Mouse (Mus musculus) layer of hippocampus, postnatal 14 days (tissue): ENCODE data around the gene Gm45521. TPM values are rescaled to one million over a fixed set of nuclear protein-coding genes. Genes with fewer than 3 reads are reported as not detected.
A peak's percentile ranks its signal among the peaks of the same experiment; 100 is the strongest.

Source experiments
- DNase-seq, 2 experiments: peaks; one replicate each; pipeline ENCODE4 v3.0.0; 2021 to 2022; ENCODE audit warnings: low spot score in 2 of 2, mixed read lengths in 1 of 2
- total RNA-seq, 2 experiments: library from RNA; stranded (reverse); gene quantifications; 2 replicates each; pipeline ENCODE4 v1.2.3; 2021

Gene Gm45521
- total RNA-seq, 2 experiments from 2014 or later, result not detected

GRCm38 (mm10) chr14:7951234-7951633 is 5.9 kb upstream of the Gm45521 start:
- no peak for DNase-seq

- DNase-seq, result no peak
Observed at GRCm38 (mm10) chr14:7952610-7953254, 4.4 kb upstream of the Gm45521 start.

- DNase-seq, result no peak
Observed at GRCm38 (mm10) chr14:7954071-7954471, 3.0 kb upstream of the Gm45521 start.

GRCm38 (mm10) chr14:7956427-7956826 is 661 bp upstream of the Gm45521 start:
- DNase-seq, result no peak

GRCm38 (mm10) chr14:7960616-7961015 is 3.5 kb downstream of the Gm45521 start:
- DNase-seq, result peak; percentile 41 to 45

GRCm38 (mm10) chr14:7961714-7962113 is 4.6 kb downstream of the Gm45521 start:
- no peak for DNase-seq

- no peak for DNase-seq
Observed at GRCm38 (mm10) chr14:7962626-7963025, 5.5 kb downstream of the Gm45521 start.

GRCm38 (mm10) chr14:7963160-7963559 is 6.1 kb downstream of the Gm45521 start:
- no peak for DNase-seq

- peak; percentile 63 to 83 for DNase-seq
Observed at GRCm38 (mm10) chr14:7964219-7964889, 7.3 kb downstream of the Gm45521 start.

- peak; percentile 19 to 24 for DNase-seq
Observed at GRCm38 (mm10) chr14:7971889-7972493, 14.9 kb downstream of the Gm45521 start.

- no peak for DNase-seq
Observed at GRCm38 (mm10) chr14:7974643-7975042, 17.6 kb downstream of the Gm45521 start.

- DNase-seq, result no peak
Observed at GRCm38 (mm10) chr14:7975177-7975576, 18.1 kb downstream of the Gm45521 start.

- no peak for DNase-seq
Observed at GRCm38 (mm10) chr14:7977471-7977870, 20.4 kb downstream of the Gm45521 start.

- DNase-seq, result no peak
Observed at GRCm38 (mm10) chr14:7978183-7978582, 21.1 kb downstream of the Gm45521 start.

- no peak for DNase-seq
Observed at GRCm38 (mm10) chr14:7981226-7981625, 24.1 kb downstream of the Gm45521 start.

GRCm38 (mm10) chr14:7986913-7987312 is 29.8 kb downstream of the Gm45521 start:
- no peak for DNase-seq

GRCm38 (mm10) chr14:7989371-7989770 is 32.3 kb downstream of the Gm45521 start:
- no peak for DNase-seq

- DNase-seq, result no peak
Observed at GRCm38 (mm10) chr14:7989961-7990360, 32.9 kb downstream of the Gm45521 start.

- no peak for DNase-seq
Observed at GRCm38 (mm10) chr14:7991108-7991776, 34.2 kb downstream of the Gm45521 start.

GRCm38 (mm10) chr14:7992158-7992557 is 35.1 kb downstream of the Gm45521 start:
- no peak for DNase-seq

- no peak for DNase-seq
Observed at GRCm38 (mm10) chr14:7994271-7994767, 37.2 kb downstream of the Gm45521 start, which contains the start of gene Dnase1l3. TSS of gene Dnase1l3 (minus strand) at chr14:7994573.
